Mouse (Mus musculus): ENCODE results near the gene Arhgap10. TPM values are rescaled to one million over a fixed set of nuclear protein-coding genes. Genes with fewer than 3 reads are reported as not detected.
"Not testable (repeated sequence)": the region's sequence is repeated elsewhere in the genome, so short reads cannot be mapped to it uniquely, and the experiment has no call there.

Arhgap10 gene
- polyA plus RNA-seq, 1 experiment from 2014 or later, result 39.1 TPM

GRCm38 (mm10) chr8:77331180-77331579 is 186.6 kb downstream of the Arhgap10 start:
- no peak overlapping the region for H3K4me3 ChIP-seq
- H3K27me3 ChIP-seq (ENCODE audit: low read depth, poor library complexity, severe bottlenecking), result no peaks in the 10 kb centered on the region
- H3K36me3 ChIP-seq, result peaks cover 16% of the 10 kb centered on the region; the same call in 1 of the 2 replicates
- no peak overlapping the region for H3K27ac ChIP-seq
- no peaks in the 10 kb centered on the region for H3K9me3 ChIP-seq (replicated peaks)
- WGBS, result 94% methylated on average over 12 of the region's 12 CpGs
- no peaks in the 10 kb centered on the region; the same call in 1 of the 2 replicates for H3K4me1 ChIP-seq
- DNase-seq (ENCODE audit: low spot score), result no peak

- Histone ChIP-seq H3K36me3 (peaks cover 16% of the 10 kb centered on the region; the same call in 1 of the 2 replicates), H3K27me3 (ENCODE audit: low read depth, poor library complexity, severe bottlenecking) (no peaks in the 10 kb centered on the region), H3K27ac (no peak overlapping the region), H3K4me1 (no peaks in the 10 kb centered on the region; the same call in 1 of the 2 replicates), H3K4me3 (no peak overlapping the region), H3K9me3 (replicated peaks) (no peaks in the 10 kb centered on the region)
- DNase-seq (ENCODE audit: low spot score), result no peak
- WGBS, result 88% methylated on average over 9 of the region's 9 CpGs
These were observed 187.4 kb downstream of the Arhgap10 start for GRCm38 (mm10) chr8:77330304-77330703.

GRCm38 (mm10) chr8:77329783-77330182 is 188.0 kb downstream of the Arhgap10 start:
- Histone ChIP-seq H3K4me3 (no peak overlapping the region), H3K27ac (no peak overlapping the region), H3K36me3 (peaks cover 16% of the 10 kb centered on the region; the same call in 1 of the 2 replicates), H3K9me3 (replicated peaks) (no peaks in the 10 kb centered on the region), H3K4me1 (no peaks in the 10 kb centered on the region; the same call in 1 of the 2 replicates), H3K27me3 (ENCODE audit: low read depth, poor library complexity, severe bottlenecking) (no peaks in the 10 kb centered on the region)
- WGBS, result 94% methylated on average over 4 of the region's 4 CpGs
- DNase-seq (ENCODE audit: low spot score), result no peak

GRCm38 (mm10) chr8:77328473-77328872 is 189.3 kb downstream of the Arhgap10 start:
- DNase-seq (ENCODE audit: low spot score), result no peak
- H3K4me3 ChIP-seq, result no peak overlapping the region
- WGBS, result 92% methylated on average over 8 of the region's 8 CpGs
- H3K27me3 ChIP-seq (ENCODE audit: low read depth, poor library complexity, severe bottlenecking), result no peaks in the 10 kb centered on the region
- no peaks in the 10 kb centered on the region for H3K9me3 ChIP-seq (replicated peaks)
- H3K4me1 ChIP-seq, result no peaks in the 10 kb centered on the region; the same call in 1 of the 2 replicates
- H3K36me3 ChIP-seq, result peaks cover 16% of the 10 kb centered on the region; the same call in 1 of the 2 replicates
- H3K27ac ChIP-seq, result no peak overlapping the region

GRCm38 (mm10) chr8:77327326-77327725 is 190.4 kb downstream of the Arhgap10 start:
- no peak overlapping the region for H3K27ac ChIP-seq
- H3K27me3 ChIP-seq (ENCODE audit: low read depth, poor library complexity, severe bottlenecking), result no peaks in the 10 kb centered on the region
- no peak overlapping the region for H3K4me3 ChIP-seq
- 0 out of 2 replicates have a peak, but pooled peaks cover 11% of the 10 kb centered on the region for H3K36me3 ChIP-seq
- no peaks in the 10 kb centered on the region; the same call in 1 of the 2 replicates for H3K4me1 ChIP-seq
- WGBS, result 93% methylated on average over 4 of the region's 4 CpGs
- DNase-seq (ENCODE audit: low spot score), result no peak
- H3K9me3 ChIP-seq (replicated peaks), result no peaks in the 10 kb centered on the region

- not testable (repeated sequence) for DNase-seq (ENCODE audit: low spot score); H3K9me3 ChIP-seq (replicated peaks); H3K27ac ChIP-seq; H3K4me1 ChIP-seq; H3K4me3 ChIP-seq; H3K27me3 ChIP-seq (ENCODE audit: low read depth, poor library complexity, severe bottlenecking)
- H3K36me3 ChIP-seq, result peaks cover 14% of the 10 kb centered on the region
- 89% methylated on average over 6 of the region's 7 CpGs for WGBS
These were observed 195.0 kb downstream of the Arhgap10 start for GRCm38 (mm10) chr8:77322727-77323126.

- Histone ChIP-seq H3K4me1 (no peaks in the 10 kb centered on the region), H3K9me3 (replicated peaks) (no peaks in the 10 kb centered on the region), H3K27me3 (ENCODE audit: low read depth, poor library complexity, severe bottlenecking) (no peaks in the 10 kb centered on the region), H3K4me3 (no peak overlapping the region), H3K36me3 (peaks cover 14% of the 10 kb centered on the region), H3K27ac (no peak overlapping the region)
- no peak for DNase-seq (ENCODE audit: low spot score)
- 93% methylated on average over 4 of the region's 4 CpGs for WGBS
These were observed 195.9 kb downstream of the Arhgap10 start for GRCm38 (mm10) chr8:77321901-77322300.

- 89% methylated on average over 9 of the region's 9 CpGs for WGBS
- peaks cover 14% of the 10 kb centered on the region for H3K36me3 ChIP-seq
- no peak for DNase-seq (ENCODE audit: low spot score)
These were observed 199.2 kb downstream of the Arhgap10 start for GRCm38 (mm10) chr8:77318590-77318989.

GRCm38 (mm10) chr8:77317771-77318170 is 200.0 kb downstream of the Arhgap10 start:
- no peaks in the 10 kb centered on the region for H3K9me3 ChIP-seq (replicated peaks)
- DNase-seq (ENCODE audit: low spot score), result no peak
- no peaks in the 10 kb centered on the region for H3K4me1 ChIP-seq
- no peaks in the 10 kb centered on the region for H3K27me3 ChIP-seq (ENCODE audit: low read depth, poor library complexity, severe bottlenecking)
- H3K27ac ChIP-seq, result no peak overlapping the region
- WGBS, result 91% methylated on average over 2 of the region's 2 CpGs
- peaks cover 14% of the 10 kb centered on the region for H3K36me3 ChIP-seq
- H3K4me3 ChIP-seq, result no peak overlapping the region

More at GRCm38 (mm10) chr8:77318590-77318989, 199.2 kb downstream of the Arhgap10 start:
- no peak overlapping the region for H3K4me3 ChIP-seq
- H3K4me1 ChIP-seq, result no peaks in the 10 kb centered on the region
- no peak overlapping the region for H3K27ac ChIP-seq
- H3K9me3 ChIP-seq (replicated peaks), result no peaks in the 10 kb centered on the region
- no peaks in the 10 kb centered on the region for H3K27me3 ChIP-seq (ENCODE audit: low read depth, poor library complexity, severe bottlenecking)

GRCm38 (mm10) chr8:77313003-77313402 is 204.8 kb downstream of the Arhgap10 start:
- Histone ChIP-seq H3K9me3 (replicated peaks) (no peaks in the 10 kb centered on the region), H3K27me3 (ENCODE audit: low read depth, poor library complexity, severe bottlenecking) (no peaks in the 10 kb centered on the region), H3K36me3 (peaks cover 18% of the 10 kb centered on the region), H3K27ac (no peak overlapping the region), H3K4me1 (no peaks in the 10 kb centered on the region), H3K4me3 (no peak overlapping the region)
- DNase-seq (ENCODE audit: low spot score), result no peak
- 87% methylated on average over 3 of the region's 3 CpGs for WGBS

GRCm38 (mm10) chr8:77311762-77312161 is 206.0 kb downstream of the Arhgap10 start:
- H3K4me3 ChIP-seq, result no peak overlapping the region
- H3K27ac ChIP-seq, result no peak overlapping the region
- H3K9me3 ChIP-seq (replicated peaks), result no peaks in the 10 kb centered on the region
- 95% methylated on average over 6 of the region's 6 CpGs for WGBS
- H3K4me1 ChIP-seq, result no peaks in the 10 kb centered on the region
- peaks cover 18% of the 10 kb centered on the region for H3K36me3 ChIP-seq
- no peak for DNase-seq (ENCODE audit: low spot score)
- no peaks in the 10 kb centered on the region for H3K27me3 ChIP-seq (ENCODE audit: low read depth, poor library complexity, severe bottlenecking)

GRCm38 (mm10) chr8:77310541-77310940 is 207.2 kb downstream of the Arhgap10 start:
- Histone ChIP-seq H3K27me3 (ENCODE audit: low read depth, poor library complexity, severe bottlenecking) (no peaks in the 10 kb centered on the region), H3K27ac (no peak overlapping the region), H3K4me3 (no peak overlapping the region), H3K4me1 (no peaks in the 10 kb centered on the region), H3K9me3 (replicated peaks) (no peaks in the 10 kb centered on the region), H3K36me3 (peaks cover 18% of the 10 kb centered on the region)
- no peak for DNase-seq (ENCODE audit: low spot score)
- 90% methylated on average over 10 of the region's 10 CpGs for WGBS

GRCm38 (mm10) chr8:77310026-77310425 is 207.7 kb downstream of the Arhgap10 start:
- WGBS, result 86% methylated on average over 8 of the region's 8 CpGs
- H3K27ac ChIP-seq, result no peak overlapping the region
- no peaks in the 10 kb centered on the region for H3K9me3 ChIP-seq (replicated peaks)
- H3K27me3 ChIP-seq (ENCODE audit: low read depth, poor library complexity, severe bottlenecking), result no peaks in the 10 kb centered on the region
- H3K4me1 ChIP-seq, result no peaks in the 10 kb centered on the region
- no peak overlapping the region for H3K4me3 ChIP-seq
- DNase-seq (ENCODE audit: low spot score), result no peak
- H3K36me3 ChIP-seq, result peaks cover 18% of the 10 kb centered on the region

GRCm38 (mm10) chr8:77294599-77294998 is 223.2 kb downstream of the Arhgap10 start:
- WGBS, result 92% methylated on average over 11 of the region's 11 CpGs

More at GRCm38 (mm10) chr8:77294599-77294998, 223.2 kb downstream of the Arhgap10 start:
- DNase-seq (ENCODE audit: low spot score), result no peak
- no peak overlapping the region for H3K4me3 ChIP-seq
- no peaks in the 10 kb centered on the region for H3K9me3 ChIP-seq (replicated peaks)
- H3K36me3 ChIP-seq, result peaks cover 25% of the 10 kb centered on the region
- no peaks in the 10 kb centered on the region for H3K27me3 ChIP-seq (ENCODE audit: low read depth, poor library complexity, severe bottlenecking)
- H3K4me1 ChIP-seq, result no peaks in the 10 kb centered on the region
- H3K27ac ChIP-seq, result no peak overlapping the region
